In the genomic region with DNA sequence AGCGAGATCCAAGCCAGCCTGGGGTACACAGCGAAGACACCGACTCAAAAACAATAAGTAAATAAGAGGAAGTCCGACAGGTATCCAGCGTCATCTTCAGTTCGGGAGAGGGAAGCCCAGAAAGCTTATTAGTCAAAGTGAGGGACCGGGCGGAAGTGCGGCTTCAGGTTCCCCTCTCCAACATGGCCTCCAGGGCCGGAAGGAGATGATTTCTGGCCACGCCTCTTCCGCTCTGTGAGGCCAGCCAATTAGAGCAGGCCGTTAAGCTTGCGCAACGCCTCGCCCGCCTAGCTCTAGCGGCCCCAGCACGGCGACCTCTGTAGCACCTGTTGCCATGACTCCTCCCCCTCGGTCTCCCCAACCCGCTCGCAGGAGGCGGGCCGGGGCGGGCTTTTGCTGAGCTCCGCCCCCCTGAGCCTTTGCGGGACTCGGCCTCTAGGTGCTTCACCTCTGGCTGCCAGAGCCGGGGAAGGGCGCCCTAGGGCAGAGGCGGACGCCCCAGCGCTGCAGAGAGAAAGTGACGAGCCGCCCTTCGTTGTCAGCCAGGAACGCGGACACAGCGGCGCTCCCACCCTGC, we compare ENCODE assay signal across 8 mouse cellular contexts. TPM values are rescaled to one million over a fixed set of nuclear protein-coding genes. Genes with fewer than 3 reads are reported as not detected.
A peak's percentile ranks its signal among the peaks of the same experiment; 100 is the strongest.
DNase-seq lines count a peak whose midpoint lies in the region; ATAC-seq and TF ChIP-seq lines count a peak whose summit lies in the region.

No protein-coding gene starts in this region.

- WGBS in hindbrain, embryonic 10.5 days: under 1% methylated on average over 41 of the region's 41 CpGs
- under 1% methylated on average over 41 of the region's 41 CpGs for WGBS in lung, postnatal 0 days

- no peaks in the 10 kb centered on the region for H3K9me3 ChIP-seq in hindbrain, embryonic 10.5 days
- no peaks in the 10 kb centered on the region for H3K9me3 ChIP-seq in lung, postnatal 0 days (ENCODE audit: low read length)

- peak; percentile 56 for TF ChIP-seq EP300 in lung, postnatal 0 days (IDR thresholded peaks at IDR 0.05)

- H3K36me3 ChIP-seq in hindbrain, embryonic 10.5 days: no peaks in the 10 kb centered on the region
- no peaks in the 10 kb centered on the region for H3K36me3 ChIP-seq in lung, postnatal 0 days (ENCODE audit: insufficient read depth, low read length)

- H3K4me2 ChIP-seq in lung, postnatal 0 days (replicated peaks; ENCODE audit: low read depth, low read length): peak overlapping the region; percentile 86

- H3K4me1 ChIP-seq in hindbrain, embryonic 10.5 days (replicated peaks): peaks cover 15% of the 10 kb centered on the region
- H3K4me1 ChIP-seq in lung, postnatal 0 days (ENCODE audit: insufficient read depth, low read depth, low read length): peaks cover 4% of the 10 kb centered on the region; the same call in 1 of the 2 replicates

- H3K9ac ChIP-seq in lung, postnatal 0 days (replicated peaks; ENCODE audit: low read depth): peak overlapping the region; percentile 86

- no peaks in the 10 kb centered on the region for H3K27me3 ChIP-seq in hindbrain, embryonic 10.5 days (ENCODE audit: insufficient read depth, poor library complexity, severe bottlenecking)
- H3K27me3 ChIP-seq in lung, postnatal 0 days (replicated peaks; ENCODE audit: insufficient read depth, low read length): no peaks in the 10 kb centered on the region

- ATAC-seq in frontal cortex, adult (ENCODE audit: low TSS enrichment): peak; percentile 87
- ATAC-seq in lung, postnatal 0 days: peak; percentile 94

- peak; percentile 99 for DNase-seq in MN1 (ENCODE audit: low spot score)
- DNase-seq in cerebellum, adult 9-10 months: peak; percentile 100
- peak; percentile 99 for DNase-seq in hindbrain, embryonic 10.5 days (ENCODE audit: low spot score)
- DNase-seq in layer of hippocampus, adult 9-11 months: peak; percentile 100
- peak; percentile 100 for DNase-seq in lung, postnatal 0 days (ENCODE audit: low spot score)
- DNase-seq in ovary, postnatal 14 days (ENCODE audit: low spot score): peak; percentile 95
- peak; percentile 100 for DNase-seq in thymus, postnatal 14 days

- TF ChIP-seq CTCF in lung, postnatal 0 days (IDR thresholded peaks at IDR 0.05): peak; percentile 72

- H3K27ac ChIP-seq in hindbrain, embryonic 10.5 days: peak overlapping the region; percentile 94
- H3K27ac ChIP-seq in lung, postnatal 0 days (ENCODE audit: low read length): peak overlapping the region; percentile 97

- peak overlapping the region; percentile 92 for H3K4me3 ChIP-seq in hindbrain, embryonic 10.5 days
- peak overlapping the region; percentile 96 for H3K4me3 ChIP-seq in lung, postnatal 0 days (ENCODE audit: low read depth, low read length)

RNA-seq across cellular contexts. Expression of a gene that starts 0.5 kb away (rescaled TPM):
- polyA plus RNA-seq in hindbrain, embryonic 10.5 days (2016; fragmentation: Nextera tagmentation; extraction: Ambion mirVana): 87.5 and 119 TPM in 2 replicates
- 225 and 235 TPM in 2 replicates for polyA plus RNA-seq in lung, postnatal 0 days (2015; fragmentation: Nextera tagmentation; extraction: Ambion mirVana)

RNA-seq across cellular contexts. Expression of a gene that starts 0.6 kb away (rescaled TPM):
- polyA plus RNA-seq in hindbrain, embryonic 10.5 days (2016; fragmentation: Nextera tagmentation; extraction: Ambion mirVana): 6.4 and 6.6 TPM in 2 replicates
- 22.2 and 22.3 TPM in 2 replicates for polyA plus RNA-seq in lung, postnatal 0 days (2015; fragmentation: Nextera tagmentation; extraction: Ambion mirVana)

RNA-seq across cellular contexts. Expression of a gene that starts 24.1 kb away (rescaled TPM):
- polyA plus RNA-seq in hindbrain, embryonic 10.5 days (2016; fragmentation: Nextera tagmentation; extraction: Ambion mirVana): 0.07 TPM in 1 of 2 replicates, not detected in the other
- polyA plus RNA-seq in lung, postnatal 0 days (2015; fragmentation: Nextera tagmentation; extraction: Ambion mirVana): not detected in 2 replicates

Comparison
In these comparisons a context has a peak if more than half of its experiments do, and no peak if none do; other contexts are left out.
1. Peak in every context shown above with its lines: DNase-seq, ATAC-seq, H3K4me3 ChIP-seq and H3K27ac ChIP-seq.